Mouse (Mus musculus) embryo, embryonic 11 days (tissue): ENCODE measurements around the gene Hand1.
A peak's percentile ranks its signal among the peaks of the same experiment; 100 is the strongest.
"Not testable (repeated sequence)": the region's sequence is repeated elsewhere in the genome, so short reads cannot be mapped to it uniquely, and the experiment has no call there.

Experiments used
- DNase-seq: peaks from one replicate; pipeline ENCODE4 v3.0.0-alpha.2; 2015

The Hand1 gene

DNA sequence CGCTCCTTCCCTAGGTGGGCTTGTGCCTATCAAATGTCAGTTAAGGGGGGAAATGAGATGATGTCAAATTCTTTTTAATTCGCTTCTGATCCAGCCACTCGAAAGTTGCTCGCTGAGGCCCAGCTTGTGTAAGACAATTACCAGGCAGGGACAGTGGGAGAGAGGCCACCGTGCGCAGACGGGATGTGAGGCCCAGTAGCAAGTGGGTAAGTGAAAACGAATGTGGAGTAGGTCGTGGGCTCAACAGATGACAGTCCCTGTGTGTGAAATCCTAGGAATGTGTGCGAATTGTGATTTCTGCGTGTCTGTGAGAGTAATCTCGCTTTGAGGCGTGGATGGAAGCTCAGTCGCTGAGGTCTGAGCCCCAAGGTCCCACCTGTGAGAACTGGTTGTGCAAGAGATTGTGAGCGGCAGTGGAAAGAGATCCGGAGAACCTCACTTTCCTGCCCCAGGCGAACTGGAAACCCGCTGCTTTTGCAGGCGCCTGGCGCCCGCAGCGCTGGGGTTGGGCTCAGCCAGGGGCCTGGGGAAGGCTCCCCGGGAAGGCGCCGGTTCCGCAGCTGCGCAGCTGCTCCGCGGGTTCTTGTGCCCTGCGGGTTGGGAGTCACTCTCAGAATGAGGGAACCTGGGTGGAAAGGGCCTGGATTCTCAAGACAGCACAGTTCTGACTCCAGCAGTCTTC lies 819 bp upstream of the Hand1 start:
- peak; percentile 59 for DNase-seq

GRCm38 (mm10) chr11:57831861-57832260 lies 757 bp downstream of the Hand1 start:
- peak; percentile 57 for DNase-seq

- DNase-seq: peak; percentile 39
These were observed 1.3 kb downstream of the Hand1 start for GRCm38 (mm10) chr11:57831281-57831781.

GRCm38 (mm10) chr11:57829871-57830775 lies 2.5 kb downstream of the Hand1 start:
- DNase-seq: peak; percentile 35

DNA sequence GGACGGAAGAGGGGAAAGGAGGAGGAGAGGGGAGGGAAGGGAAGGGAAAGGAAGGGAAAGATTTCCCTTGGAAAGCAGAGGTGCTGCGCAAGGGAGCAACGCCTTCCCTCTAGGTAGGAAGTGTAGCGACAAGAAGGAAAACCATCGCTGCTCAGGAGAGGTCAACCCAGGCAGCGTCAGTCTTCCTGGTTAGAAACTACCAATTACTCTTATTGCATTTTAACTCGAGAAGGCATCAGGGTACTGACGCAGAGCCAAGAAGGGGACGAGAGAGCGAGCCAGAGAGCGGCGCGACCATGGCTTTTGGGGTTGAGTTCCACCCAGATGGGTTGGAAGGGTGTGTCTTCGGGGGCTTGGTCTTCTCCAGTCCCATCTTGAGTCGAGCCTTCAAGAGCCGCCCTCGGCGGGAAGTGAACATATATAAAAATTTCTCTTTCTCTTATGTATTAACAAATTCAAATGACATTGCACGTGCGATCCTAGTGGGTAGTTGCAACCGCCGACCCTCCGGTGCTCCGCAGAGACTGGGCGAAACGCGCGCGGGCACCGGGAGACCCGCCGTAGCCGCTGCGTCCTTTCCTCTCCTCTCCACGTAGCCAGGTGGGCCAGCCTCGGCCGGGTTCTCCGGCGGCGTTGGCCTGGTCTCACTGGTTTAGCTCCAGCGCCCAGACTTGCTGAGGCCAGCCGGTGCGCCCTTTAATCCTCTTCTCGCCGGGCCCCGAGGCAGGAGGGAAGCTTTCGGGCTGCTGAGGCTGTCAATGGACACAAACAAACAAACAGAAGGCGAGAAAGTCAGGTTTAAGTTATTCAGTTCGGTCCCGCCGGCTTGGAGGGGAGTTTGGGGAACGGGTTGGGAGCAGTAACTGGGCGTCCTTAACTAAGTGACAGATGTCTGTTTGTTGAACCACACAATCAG lies 3.4 kb downstream of the Hand1 start:
- peak; percentile 56 for DNase-seq

- DNase-seq: peak; percentile 47
These were observed 4.6 kb downstream of the Hand1 start for GRCm38 (mm10) chr11:57827915-57828545.

DNA sequence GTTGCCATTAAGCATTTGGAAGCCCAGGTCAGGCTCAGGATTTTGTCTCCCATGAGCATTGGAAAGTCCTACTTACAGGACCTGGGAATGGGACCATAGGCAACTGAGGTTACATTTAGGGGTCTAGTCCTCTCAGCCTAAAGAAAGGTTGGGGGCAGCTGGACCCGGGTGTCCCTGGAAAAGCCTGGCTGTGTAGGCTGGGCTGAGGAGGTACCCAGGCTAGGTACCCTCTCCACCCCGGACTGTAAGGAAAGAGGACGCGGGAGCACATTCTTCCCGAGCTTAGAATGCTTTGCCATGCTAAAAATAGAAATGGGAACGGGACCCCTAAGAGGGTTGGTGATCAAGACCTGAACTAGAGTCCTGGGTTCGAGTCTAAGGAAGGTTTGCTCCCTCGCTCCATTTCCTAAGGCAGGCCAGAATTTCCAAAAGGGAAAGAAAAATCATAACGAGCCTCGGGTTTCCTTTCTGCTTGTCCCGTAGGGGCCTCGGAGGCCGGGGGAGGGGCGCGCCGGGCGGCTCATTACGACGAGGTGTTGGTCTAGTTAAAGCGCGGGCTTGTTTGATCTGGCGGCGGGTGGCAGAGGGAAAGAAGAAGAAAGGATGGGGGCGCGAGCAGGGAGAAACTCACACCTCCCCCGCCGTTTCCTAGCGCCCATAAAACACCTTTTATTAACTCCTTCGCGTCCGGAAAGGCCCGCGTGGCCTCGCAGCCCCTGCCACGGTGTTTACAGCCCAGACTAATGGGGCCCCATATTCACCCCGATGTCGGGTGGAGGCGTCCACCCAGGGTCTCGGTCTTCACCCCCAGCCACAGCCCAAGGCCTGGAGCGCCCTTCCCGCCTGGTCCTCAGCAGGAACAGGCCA lies 5.3 kb downstream of the Hand1 start:
- DNase-seq: peak; percentile 62

- DNase-seq: not testable (repeated sequence)
These were observed 7.4 kb downstream of the Hand1 start for GRCm38 (mm10) chr11:57825234-57825633.

GRCm38 (mm10) chr11:57823714-57824113 lies 8.9 kb downstream of the Hand1 start:
- DNase-seq: no peak

- not testable (repeated sequence) for DNase-seq
These were observed 9.5 kb downstream of the Hand1 start for GRCm38 (mm10) chr11:57823159-57823558.

DNA sequence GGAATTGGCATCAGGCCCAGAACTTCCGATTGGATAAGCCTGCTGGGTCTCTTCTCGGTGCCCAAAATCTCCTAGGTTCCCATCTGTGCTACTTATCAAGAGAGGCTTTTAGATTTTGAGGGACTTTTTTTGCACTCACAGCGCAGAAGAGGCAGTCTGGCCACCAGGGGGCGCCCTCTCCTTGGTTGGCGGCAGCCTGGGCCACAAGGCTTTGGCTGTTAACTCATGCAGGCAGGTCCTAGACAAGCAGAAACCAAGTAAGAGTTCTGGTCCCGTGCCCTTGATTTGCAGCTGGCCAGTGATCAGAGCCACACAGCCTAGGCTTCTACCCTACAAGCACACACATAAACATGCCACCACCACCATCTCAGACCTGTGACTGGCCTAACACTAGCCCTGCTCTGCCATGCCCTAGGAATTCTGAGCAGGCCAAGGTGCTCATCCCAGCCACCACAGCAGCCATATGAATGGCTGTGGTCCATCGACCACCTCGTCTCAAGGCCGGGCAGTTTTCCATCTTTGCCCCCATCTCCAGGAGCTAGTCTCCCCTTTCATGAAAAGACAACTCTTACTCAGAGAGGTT lies 12.5 kb downstream of the Hand1 start:
- peak; percentile 86 for DNase-seq

DNA sequence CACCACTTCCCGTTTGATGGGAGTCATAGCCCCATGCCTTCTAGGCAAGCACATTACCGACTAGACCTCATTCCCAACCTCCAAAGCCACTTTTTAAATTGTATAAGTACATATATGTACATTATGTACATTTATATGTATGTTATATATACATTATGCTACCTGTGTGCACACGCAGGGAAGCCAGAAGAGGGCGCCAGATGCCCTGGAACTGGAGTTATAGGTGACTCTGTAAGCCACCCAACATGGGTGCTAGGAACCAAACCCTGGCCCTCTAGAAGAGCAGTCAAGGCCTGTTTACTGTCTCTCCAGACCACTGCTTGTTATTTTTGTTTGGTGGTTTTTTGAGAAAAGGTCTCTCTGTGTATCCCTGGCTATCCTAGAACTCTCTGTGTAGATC lies 14.4 kb downstream of the Hand1 start:
- no peak for DNase-seq

- DNase-seq: no peak
These were observed 19.0 kb downstream of the Hand1 start for GRCm38 (mm10) chr11:57813641-57814040.

- no peak for DNase-seq
These were observed 20.4 kb downstream of the Hand1 start for GRCm38 (mm10) chr11:57812212-57812611.

DNA sequence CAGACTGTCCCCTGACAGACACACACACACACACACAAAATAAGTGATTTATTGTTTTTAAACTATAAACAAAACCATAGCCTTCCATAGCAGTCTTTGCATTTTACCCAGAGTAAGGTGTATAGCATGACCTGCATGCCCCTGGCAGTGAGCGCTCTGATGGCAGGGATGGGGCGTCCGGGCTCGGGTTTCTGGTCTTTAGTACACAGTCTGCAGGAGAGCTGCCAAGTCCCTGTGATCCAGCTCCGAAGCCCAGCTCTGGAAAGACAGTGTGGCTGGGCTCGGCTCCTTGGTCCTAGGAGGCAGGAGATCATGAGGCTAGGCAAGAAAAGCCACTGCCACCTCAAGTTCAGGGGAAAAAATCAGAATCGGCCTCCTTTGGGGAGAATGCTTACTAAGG lies 21.6 kb downstream of the Hand1 start:
- DNase-seq: no peak

DNA sequence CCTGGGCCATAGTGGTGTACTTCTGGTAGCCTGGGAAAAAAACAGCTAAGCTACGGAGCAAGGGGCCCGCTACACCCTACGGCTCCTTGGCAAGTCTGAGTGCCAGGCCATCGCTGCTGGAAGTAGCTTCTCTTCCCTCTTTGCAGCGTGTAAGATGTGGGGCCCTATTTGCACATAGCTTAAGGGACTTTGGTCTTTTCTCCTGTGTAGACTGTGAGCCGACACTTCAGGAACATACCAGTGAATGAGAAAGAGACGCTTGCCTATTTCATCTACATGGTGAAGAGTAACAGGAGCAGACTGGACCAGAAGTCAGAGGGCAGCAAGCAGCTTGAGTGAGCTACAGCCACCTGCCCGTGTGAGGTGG lies 22.9 kb downstream of the Hand1 start:
- no peak for DNase-seq

DNA sequence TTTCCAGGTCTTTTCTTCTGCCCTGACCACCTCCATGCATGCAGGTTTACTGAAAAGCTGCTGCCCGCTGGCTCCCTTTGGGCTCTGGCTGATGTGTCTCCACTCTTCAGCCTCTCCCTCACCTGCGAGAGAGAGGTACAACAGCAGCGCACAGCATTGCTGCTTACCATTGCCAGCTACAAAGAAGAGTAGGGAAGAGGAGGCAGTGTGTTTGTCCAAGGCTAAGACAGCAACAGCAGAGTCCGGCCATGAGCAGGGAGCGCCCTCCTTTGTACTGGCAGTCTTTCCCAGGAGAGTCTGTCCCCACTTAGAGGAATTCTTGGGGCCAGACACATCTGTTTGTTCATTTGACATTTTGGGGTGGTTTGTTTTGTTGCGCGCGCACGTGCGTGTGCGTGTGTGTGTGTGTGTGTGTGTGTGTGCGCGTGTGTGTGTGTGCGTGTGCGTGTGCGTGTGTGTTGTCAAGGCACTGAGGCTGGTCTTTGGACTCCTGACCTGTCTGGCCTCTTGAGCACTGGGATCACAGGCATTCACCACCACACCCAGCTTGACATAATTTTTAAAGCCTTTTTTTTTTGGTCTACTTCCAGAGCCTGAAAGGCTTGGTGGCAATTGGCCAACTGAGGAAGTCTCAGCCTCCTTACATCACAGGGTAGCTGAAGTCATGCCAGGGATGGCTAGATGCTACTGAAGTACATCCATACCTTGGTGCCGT lies 23.4 kb downstream of the Hand1 start:
- DNase-seq: no peak

DNA sequence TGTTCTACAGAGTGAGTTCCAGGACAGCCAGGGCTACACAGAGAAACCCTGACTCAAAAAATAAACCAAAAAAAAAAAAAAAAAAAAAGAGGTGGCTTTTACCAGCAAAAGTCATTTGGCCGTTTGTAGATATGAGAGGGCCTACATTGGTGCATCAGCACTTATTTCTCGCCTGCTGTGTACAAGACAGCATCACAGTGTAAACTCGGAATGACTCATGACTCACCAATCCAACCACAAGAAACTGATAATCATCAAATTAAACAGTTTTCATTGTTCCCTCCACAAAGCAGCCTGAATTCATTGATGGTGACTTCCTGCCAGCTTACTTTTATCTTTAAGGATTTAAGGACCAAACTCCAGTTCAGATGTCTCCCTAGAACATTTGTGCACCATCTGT lies 27.6 kb downstream of the Hand1 start:
- DNase-seq: no peak

DNA sequence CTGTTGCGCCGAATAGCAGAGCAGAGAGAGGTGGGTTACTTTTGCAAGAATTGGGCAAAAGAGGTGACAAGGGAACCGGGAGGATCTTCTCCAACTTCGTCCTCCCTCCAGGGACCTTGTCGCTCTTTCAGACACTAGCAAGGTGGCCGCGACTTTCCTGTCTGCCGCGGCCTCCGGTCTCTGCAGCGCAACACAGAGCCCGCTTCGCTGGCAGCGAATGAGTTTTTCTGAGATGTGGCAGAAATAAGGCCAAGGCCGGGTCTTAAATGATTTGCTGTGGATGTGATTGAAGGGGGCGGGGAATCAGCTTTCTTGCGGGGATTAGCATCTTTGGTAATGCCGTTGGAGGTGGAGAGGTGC lies 30.1 kb downstream of the Hand1 start:
- DNase-seq: peak; percentile 47

GRCm38 (mm10) chr11:57801766-57802510 lies 30.7 kb downstream of the Hand1 start:
- DNase-seq: peak; percentile 58
